Mouse (Mus musculus) 3T3-L1 (cell line): Measurements from ENCODE around the gene Pde1b.

Experiments
- DNase-seq: peaks from one replicate; pipeline ENCODE4 v3.0.0-alpha.2; 2015; ENCODE audit warnings: low read depth, low spot score

Gene Pde1b

GRCm38 (mm10) chr15:103547983-103548382 lies 45.1 kb downstream of the Pde1b start:
- peak; percentile 12 for DNase-seq

GRCm38 (mm10) chr15:103549475-103549874 lies 46.6 kb downstream of the Pde1b start:
- no peak for DNase-seq

DNA sequence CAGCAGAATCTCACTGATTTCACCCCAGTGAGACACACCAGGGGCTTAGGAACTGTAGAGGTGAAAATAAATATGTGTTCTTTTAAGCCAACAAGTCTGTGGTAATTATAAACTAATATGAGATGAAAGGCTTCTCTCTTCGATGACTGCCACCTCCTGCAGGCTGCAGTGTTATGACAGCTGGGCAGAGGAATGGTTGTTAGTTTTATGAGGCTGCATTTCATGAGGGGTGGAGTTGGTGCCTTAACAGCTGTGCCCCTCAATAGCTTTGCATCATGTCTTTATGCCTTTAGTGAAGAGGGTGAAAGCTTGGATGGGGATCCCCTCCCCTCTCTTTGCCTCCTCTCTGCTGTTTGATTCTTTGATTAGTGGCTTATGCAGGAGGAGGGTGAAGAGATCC lies 48.2 kb downstream of the Pde1b start:
- DNase-seq, result no peak

- DNase-seq, result peak; percentile 88
Observed at GRCm38 (mm10) chr15:103552096-103552690, 49.4 kb downstream of the Pde1b start.

DNA sequence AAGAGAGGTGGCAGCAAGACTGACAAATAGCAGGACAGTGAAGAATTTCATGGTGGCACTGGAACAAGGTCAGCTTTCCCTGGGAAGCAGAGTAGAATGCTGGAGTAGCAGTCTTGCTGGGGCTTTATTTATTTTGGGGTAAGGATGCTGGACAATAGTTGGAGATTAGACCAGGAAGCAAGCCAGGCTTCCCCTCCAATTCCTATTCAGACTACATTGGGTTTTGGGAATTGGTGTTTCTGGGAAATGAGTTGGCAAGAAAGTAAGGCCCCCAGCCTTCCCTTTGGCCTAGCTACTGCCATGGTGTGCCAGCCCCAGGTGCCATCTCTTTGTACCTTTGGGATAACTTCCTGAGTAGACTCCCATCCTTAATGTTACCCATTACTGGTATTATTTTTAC lies 62.1 kb downstream of the Pde1b start, which contains the start of gene Glycam1:
TSS of gene Glycam1 (minus strand) at position 101 of the 400 bp plus-strand sequence.
- DNase-seq, result no peak
